Mouse (Mus musculus) heart, adult 18-20 months (tissue): ENCODE data around the gene Pcgf2. TPM values are rescaled to one million over a fixed set of nuclear protein-coding genes. Genes with fewer than 3 reads are reported as not detected.
A peak's percentile ranks its signal among the peaks of the same experiment; 100 is the strongest.
"Not testable (repeated sequence)": the region's sequence is repeated elsewhere in the genome, so short reads cannot be mapped to it uniquely, and the experiment has no call there.

ENCODE experiments used
- DNase-seq, 2 experiments: peaks; one replicate each; pipeline ENCODE4 v3.0.0; 2021 to 2022; ENCODE audit warnings: mixed read lengths in 1 of 2
- long read RNA-seq, 2 experiments: library from polyadenylated mRNA; stranded (forward); transcript quantifications; one replicate each; pipeline ENCODE4 v2.0.0; 2021
- total RNA-seq, 2 experiments: library from RNA; stranded (reverse); gene quantifications; 2 replicates each; pipeline ENCODE4 v1.2.3; 2021

Pcgf2 gene
- total RNA-seq, result 1 to 10 TPM; 4.8 to 4.9 TPM
- long read RNA-seq, experiment 1, result 0 reads
- long read RNA-seq, experiment 2, partial matches to known transcripts, result 1 of 1 reads
- long read RNA-seq, experiment 2, other reads (novel, unspliced or antisense), result 0 of 1 reads

DNA sequence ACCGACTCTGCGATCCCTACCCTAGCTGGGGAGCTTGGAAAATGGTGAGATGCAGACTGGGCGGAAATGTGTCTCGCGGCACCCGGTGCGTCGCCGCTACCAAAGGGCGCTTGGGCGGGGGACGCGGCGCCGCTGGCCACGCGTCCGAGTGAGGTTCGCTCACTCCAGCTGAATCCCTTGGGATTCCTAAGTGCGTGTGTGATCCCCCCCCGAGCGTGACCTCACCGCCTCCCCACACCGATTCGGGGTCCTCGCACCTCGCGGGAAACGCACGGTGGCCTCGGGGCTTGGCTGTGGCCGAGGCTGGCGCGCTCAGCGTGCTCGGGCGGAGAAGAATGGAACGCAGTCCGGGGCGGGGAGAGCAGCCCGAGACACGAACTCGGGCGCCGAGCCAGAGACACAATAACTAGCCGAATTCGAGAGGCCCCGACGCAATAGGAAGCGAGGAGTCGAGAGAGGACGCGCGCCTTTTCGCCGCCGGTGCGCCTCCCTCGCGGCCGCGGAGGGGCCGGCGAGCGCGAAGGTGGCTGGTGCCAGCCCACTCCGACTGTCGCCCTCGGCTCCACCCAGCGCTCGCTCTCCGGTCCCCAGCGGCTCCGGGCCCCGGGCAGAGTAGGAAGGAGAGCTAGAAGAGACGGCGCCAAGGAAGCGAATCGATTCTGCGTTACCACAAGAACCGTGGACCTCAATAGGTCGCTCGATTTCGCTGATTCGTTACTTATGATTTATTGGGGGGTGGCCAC lies at the start of gene Pcgf2:
Gene Pcgf2 (minus strand): TSS at position 495 of the 743 bp plus-strand sequence.
- DNase-seq, result peak; percentile 88 to 89

DNA sequence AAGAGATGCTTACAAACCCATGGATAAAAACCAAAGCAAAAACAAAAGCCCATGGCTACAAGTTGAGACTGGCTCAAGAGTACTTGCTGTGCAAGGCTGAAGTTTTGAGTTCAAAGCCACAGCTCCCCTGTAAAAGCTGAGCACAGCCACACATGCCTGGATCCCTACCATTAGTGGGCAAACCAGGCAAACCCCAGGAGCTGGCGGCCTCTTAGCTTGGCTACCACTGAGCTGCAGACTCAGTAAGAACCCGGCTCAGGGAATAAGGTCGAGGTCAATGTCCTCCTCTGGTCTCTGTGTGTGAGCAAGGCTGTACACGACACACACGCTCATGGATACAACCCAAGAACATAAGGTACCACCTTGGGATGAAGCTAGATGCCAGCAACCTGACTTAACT lies 48.2 kb upstream of the Pcgf2 start:
- no peak for DNase-seq

DNA sequence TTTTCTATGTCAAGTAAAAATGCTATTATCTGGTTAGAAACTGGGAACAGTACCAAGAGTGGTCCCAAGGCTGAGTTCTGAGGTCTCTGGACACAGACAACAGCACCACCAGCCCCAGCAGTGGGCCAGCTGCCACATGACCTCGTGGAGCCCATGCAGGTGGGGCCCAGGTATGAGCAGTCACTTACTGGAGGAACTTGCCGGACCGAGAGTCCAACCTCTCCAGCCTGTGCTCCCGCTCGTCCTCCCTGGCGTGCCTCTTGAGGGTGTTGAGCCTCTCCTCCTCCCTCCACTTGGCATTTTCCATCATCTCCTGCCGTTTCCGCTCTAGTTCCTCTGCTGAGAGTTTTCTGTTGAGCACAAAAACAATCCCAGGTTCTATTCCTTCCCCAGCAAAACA lies 47.5 kb upstream of the Pcgf2 start:
- no peak for DNase-seq

DNA sequence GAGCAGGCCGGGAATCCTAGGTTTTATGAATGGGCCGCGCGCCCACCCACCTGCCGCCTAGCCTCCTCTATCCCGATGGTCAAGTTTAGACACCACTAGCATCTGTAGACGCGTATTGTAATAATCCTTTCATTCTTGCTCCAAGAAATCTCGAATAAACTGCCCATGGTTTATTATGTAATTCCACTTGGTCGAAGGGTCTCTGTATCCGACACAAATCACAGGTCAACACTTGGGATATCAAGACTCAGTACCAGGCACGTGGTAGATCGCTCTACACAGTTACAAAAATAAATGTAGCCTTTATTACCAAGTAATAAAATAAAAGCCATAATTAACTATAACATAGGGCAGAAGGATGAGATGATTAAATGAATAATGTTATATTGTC lies 45.0 kb upstream of the Pcgf2 start:
- DNase-seq, result no peak

DNA sequence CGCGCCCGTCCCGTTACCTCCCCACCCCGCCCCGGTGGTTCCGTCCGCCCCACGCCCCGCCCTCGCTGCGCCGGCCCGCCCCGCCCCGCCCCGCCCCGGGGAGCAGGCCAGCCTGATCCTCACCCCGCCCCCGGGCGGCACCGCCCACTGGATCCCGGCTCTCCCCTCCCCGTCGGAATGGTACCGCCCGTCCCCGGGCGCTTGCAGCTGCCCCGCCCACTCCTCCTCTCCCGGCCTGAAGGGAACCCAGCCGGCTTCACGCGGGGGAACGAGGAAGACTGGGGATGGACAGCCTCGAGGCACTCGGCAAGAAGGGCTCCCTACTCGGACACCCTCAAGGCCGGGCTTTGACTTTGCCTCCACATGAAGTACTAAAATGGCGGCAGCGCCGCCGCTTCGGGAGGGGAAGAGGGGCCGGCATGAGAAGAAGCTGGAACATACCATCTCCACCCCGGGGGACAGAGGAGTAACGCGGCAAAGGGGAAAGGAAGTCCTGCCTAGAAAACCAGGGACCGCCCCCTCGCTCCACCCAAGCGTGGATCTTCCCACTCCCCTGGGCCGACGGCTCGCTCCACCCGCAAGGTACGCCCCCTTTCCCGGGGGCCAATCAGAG lies 44.5 kb upstream of the Pcgf2 start:
- DNase-seq, result peak; percentile 99

DNA sequence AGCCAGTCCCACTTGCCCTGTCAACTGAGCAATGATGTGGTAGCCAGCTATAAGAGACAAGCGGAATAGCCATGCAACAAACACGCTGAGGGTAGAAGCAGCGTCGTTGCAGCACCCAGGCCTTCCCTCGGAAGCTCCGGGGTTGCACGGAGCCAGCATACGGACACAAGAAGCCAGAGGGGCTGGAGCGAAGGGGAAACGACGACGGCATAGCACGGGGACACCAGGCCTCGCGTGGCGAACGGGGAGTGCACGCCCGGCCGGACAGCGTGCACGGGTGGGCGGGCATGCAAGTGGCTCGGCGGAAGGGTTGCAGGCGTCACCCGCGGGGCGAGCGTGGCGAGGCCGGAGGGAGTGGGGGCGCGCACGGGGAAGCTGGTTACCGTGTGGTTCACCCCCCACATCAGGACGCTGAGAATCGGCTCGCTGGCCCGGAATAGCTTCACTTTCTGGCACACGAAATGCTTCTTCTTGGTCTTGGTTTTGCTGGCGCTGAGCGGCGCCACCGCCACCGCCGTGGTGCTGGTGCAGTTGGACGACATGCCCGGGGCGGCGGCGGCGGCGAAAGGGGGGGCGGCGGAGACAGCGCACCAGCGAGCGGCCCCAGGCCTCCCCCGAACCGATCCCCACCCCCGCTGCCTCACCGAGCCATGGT lies 43.9 kb upstream of the Pcgf2 start, which contains the start of gene Pip4k2b:
Gene Pip4k2b (minus strand): TSS at position 642 of the 655 bp plus-strand sequence.
- no peak for DNase-seq

DNA sequence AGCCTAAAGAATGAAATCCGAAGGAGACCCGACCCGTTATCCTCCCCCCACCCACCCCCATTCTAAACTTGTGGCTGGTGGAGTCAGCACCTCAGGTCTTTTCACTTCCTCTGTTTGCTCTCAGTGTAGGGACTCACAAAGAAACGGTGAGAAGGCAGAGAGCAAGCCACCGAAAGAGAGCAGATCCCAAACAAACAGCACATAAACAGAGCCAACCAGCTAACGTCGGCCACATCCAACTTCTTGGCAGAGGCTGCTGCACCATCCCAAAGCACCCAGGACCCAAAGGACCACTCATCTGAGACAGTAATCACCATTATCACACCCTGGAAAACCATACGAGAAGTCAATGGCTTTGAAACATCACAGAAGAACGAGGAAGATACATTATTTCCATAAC lies 43.1 kb upstream of the Pcgf2 start:
- peak in 1 of 2 experiments; percentile 26 for DNase-seq

DNA sequence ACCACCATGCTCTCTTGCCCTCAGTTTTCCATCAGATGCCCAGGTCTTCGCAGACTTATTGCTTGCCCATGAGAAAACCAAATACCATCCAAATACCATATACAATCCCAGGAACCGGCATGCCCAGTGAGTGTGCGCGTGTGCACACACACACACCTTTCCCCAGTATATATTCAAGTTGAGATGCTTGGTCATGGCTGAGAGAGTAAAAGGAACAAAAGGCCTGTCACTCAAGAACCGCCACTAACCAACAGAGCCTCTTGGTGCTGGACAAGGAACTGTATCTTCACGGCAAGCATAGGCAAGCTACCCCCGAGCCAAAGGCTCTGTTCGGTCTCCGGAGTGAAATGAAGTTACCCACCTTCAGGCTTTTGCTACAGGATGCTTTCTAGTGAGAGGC lies 42.3 kb upstream of the Pcgf2 start:
- no peak for DNase-seq

DNA sequence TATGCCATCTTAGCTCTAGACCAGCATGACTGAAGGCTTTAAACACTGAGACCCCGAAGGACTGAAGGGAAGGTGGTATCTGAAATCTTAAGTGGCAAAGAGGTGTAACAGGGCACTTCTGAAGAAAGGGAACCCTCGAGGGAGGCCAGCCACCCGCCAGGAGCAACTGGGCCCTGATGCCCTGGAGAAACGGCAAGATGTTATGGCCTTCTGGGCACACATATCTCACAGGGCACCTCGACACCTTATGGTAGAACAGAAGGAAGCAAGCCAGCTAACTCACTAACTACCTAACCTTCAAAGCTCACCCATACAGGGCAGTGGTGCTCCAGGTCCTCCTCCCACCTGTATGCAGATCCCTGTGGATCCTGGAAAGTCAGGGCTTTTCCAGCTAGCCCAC lies 41.9 kb upstream of the Pcgf2 start:
- no peak for DNase-seq

DNA sequence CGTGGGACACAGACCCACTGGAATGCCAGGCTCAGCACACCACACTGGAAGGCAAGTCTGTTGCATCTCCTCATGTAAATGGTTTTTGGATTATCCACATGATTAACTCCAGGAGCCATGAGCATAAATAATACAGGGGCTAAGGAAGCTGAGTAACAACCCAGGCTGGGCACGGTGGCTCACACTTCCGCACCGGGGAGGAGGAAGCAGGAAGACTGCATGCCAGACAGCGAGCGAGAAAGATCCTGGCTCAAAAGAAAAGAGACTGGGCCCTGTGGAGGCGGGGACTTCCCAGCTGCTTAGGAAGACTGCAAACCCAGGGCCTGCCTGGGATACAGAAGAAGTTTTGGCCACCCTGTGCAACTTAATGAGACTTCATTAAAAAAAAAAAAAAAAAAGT lies 39.9 kb upstream of the Pcgf2 start:
- peak; percentile 30 to 57 for DNase-seq

DNA sequence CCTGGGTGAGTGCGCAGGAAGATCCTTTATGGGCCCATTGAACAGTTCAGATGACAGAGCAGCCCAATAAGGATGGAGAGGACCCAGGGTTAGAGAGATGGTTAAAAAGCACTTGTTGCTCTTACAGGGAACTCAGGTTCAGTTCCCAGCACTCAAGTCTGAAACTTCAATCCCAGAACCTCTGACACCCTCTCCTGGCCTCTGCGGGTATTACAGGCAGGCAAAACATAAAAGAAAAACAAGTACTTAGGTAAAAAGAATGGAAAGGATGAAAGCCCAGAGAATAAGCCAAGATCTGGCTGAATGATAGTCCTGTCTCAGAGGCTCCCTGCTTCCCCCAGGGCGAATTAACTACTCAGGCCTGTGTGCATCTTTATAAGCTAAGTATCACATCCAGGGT lies 38.9 kb upstream of the Pcgf2 start:
- DNase-seq, result no peak

DNA sequence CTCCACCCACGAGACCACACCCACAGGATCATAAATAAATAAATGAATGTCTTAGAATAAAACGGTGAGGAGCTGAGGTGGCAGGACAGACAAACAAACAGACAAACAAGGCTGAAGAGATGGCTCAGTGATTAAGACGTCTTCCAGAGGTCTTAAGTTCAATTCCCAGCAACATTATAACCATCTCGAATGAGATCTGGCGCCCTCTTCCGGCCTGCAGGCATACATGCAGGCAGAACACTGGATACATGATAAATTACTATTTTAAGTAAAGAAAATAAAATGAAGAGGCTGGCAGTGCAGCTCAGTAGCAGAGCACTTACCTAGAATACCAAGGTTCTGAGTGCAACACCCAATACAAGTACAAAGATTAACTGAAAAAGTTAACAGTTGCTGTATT lies 38.4 kb upstream of the Pcgf2 start:
- DNase-seq, result no peak

DNA sequence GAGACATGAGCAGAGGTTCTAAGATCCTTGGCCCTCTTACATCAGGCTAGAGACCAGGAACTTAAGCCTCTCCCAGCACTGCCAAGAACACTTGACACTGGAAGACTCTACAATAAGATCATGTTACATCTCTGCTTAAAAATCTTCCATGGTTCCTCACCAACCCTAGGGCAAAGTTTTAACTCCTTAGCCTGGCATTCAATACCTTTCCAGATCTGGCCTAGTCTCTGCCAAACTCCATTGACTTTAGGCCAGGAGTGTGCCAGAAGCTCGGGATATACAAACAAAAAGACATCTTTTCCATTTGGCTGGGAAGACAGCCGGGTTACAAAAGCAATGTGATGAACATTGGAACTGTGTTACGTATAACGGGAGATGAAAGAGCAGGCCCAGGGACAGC lies 37.3 kb upstream of the Pcgf2 start:
- no peak for DNase-seq

DNA sequence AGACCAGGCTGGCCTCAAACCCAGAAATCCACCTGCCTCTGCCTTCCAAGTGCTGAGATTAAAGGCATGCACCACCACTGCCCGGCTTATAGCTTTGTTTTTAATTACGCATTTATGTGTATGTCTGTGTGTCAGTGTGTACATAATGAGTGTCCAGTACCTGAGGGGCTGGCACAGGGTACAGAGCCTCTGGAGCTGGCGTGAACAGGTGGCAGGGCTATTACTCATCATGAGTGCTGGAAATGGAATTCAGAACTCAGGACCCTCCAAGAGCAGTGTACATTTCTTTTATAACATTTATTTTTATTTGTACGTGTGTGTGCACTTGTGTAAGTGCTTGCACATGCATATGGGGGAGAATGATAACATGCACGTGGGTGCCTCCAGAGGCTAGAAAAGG lies 36.3 kb upstream of the Pcgf2 start:
- DNase-seq, result no peak

DNA sequence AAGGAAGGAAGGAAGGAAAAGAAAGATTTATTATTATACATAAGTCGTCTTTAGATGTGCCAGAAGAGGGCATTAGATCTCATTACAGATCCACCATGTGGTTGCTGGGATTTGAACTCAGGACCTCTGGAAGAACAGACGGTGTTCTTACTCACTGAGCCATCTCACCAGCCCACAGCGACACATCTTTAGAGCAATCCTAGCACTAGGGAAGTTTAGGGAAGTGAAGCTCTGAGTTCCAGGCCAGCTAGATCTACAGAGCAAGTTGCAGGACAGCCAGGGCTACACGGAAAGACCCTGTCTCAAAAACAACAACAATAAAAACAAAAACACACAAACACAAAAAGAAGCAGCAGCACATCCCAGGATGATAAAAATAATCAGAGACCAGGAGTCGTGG lies 34.5 kb upstream of the Pcgf2 start:
- not testable (repeated sequence) for DNase-seq

DNA sequence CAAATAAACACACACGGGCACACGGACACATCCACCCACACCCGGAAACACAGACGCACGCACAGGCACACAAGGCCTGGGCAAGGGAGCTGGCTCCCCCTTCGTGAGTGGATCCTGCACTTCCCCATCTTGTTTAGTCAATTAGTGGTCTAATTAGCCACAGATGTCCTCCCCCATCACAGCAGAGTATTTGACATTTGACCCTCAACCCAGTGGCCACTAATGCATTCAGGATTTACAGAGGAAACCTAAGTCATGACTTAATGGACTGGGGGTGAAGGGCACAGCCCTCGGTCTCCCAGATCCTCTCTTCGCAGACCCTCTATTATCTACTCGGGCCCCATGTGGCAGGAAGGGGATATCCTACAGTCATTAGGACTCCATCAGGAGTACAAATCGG lies 33.4 kb upstream of the Pcgf2 start:
- DNase-seq, result no peak

DNA sequence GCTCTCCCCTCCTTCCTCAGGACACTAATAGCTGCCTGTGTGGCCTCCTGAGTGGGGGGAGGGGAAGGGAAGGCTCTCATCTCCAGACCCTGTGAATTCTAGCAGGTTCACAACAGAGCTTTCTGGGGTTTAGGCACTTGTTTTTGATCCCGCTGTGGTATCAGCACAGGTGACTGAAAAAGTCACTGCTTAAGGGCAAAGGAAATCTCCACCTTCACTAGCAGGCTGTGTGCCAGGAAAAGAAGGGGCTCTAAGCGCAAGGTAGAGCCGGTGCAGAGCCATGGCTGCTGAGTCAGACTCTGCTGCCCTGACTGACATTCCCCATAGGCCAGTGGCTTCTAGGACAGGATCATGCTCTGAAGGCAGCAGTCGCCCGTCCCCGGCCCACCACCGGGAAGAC lies 28.4 kb upstream of the Pcgf2 start:
- DNase-seq, result no peak

DNA sequence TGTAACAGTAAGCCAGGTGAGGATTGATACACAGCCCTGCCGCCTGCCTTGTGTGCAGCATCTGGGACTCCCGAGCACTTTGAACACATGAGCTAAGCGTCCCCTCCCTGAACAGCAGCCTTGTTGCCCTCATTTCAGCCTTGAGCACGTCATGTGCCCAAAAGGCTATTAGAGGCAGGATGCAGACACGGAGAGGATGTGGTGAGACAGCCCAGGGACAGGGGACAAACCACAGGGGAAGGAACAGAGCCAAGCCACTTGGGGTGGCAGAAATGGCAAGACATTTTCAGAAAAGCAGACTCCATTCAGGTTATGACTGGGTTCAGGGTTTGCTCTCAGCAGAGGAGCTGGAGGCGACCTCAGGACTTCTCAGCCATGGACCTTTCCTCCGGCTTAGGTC lies 28.0 kb upstream of the Pcgf2 start:
- peak in 1 of 2 experiments; percentile 32 for DNase-seq

DNA sequence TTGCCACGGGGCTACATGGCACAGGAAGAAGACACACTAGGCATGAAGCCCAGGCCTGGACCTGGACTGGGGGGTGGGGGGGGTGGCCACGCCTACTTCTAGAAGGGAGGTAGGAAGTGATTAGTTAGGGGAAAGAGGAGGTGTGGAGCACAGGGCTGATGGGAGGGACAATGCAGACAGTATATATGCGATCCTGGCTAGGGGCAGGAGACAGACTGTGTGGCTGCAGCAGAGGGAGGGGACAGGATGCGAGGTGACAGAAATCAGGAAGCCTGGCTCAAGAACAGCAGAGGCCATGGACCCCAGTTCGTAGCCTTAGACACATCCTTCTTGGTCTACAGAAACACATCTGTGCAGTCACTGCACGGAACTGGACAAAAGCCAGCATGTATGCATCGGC lies 23.4 kb upstream of the Pcgf2 start:
- DNase-seq, result no peak

DNA sequence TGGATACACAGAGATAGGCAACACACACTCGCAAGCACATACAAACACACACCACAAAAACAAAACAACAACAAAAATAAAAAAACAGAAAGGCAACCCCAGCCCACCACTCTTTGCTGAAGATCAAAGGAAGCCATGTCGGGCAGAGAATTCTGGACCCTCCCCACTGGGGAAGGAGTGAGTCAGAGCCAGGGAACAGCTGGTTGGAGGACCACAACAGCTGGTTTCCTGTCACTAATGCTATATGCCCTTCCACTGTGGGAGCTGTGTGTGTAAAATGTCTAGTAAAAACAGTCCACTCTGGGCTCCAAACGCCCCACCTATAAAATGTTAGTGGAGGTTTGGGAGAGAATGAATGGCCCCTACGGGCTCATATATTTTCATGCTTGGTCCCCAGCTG lies 21.0 kb upstream of the Pcgf2 start:
- DNase-seq, result no peak

DNA sequence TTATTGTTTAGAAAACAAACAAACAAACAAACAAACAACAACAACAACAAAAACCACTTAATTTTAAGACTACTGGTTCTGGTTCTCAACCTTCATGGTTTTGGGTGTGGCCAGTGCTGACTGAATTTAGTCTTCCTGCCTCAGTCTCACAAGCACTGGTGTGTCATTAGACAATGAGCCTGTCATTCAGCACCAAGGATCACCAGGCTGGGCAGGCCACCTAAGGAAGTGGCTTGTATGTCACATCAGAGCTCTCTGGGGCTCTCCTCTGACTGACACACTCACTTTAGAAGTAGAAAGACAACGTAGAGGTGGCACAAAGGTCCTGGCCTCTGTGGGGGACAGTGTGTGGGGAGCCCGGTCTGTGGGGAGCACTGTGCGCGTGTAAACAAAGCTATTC lies 18.7 kb upstream of the Pcgf2 start:
- DNase-seq, result no peak

DNA sequence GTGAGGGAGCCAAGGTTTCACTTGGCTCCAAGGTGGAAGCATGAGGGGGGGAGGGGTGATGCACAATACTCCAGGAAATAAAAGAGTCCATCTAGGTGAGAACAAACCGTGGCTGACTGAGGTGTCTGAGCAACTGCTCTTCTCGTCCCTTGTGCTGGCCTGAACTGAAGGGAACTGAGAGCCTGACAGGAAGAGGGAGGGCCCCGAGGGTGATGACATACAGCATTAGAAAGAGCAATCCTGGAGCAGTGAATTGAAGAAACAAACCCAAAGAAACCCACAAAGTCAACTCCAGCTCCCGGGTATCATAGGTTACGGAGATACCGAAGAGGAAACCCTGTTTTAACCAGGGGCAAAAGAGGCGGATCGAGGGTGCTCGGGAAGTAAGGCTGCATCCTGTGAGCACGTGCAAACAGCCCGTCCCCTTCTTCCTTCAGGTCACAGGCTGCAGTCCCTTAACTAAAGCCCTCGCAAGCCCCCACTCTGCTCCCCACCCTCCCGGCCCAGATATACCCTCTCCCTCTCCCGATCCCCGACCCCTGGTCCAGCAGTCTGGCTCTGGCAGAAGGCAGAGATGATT lies 18.1 kb upstream of the Pcgf2 start:
- DNase-seq, result peak in 1 of 2 experiments; percentile 54
